Mouse (Mus musculus): ENCODE results near the gene Krtap17-1.

DNA sequence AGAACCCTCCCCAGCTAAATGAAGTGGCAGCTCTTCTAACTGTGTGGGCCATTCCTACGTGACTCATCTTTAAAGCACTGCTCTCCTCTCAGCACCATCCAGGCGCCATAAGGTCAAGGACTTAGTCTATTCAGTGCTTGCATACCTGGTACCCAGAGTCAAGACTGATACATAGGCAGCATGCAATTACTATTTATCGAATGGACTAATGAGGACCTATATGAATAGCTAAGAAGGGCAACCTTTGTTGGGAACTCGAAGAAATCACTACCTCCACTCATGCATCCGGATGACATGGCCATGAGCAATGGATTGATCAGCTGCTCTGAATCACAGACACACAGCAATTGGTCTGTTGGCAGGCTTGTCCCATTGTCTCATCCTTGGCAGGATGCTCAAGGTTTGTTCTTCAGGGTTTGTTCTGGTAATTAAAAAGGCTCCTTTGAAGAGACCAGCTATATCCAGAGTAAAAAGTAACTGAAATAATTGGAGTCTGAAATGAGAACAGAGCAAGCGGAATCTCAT lies 3.9 kb downstream of the Krtap17-1 start:
- TF ChIP-seq CTCF (IDR thresholded peaks at IDR 0.05; ENCODE audit: low read depth, low read length) (no peak), POLR2A (IDR thresholded peaks at IDR 0.05; ENCODE audit: extremely low read depth, insufficient read depth, low read length) (no peak)
